Mouse (Mus musculus): ENCODE data around the gene Rgs16. TPM values are rescaled to one million over a fixed set of nuclear protein-coding genes. Genes with fewer than 3 reads are reported as not detected.

Rgs16 gene
- total RNA-seq (2014; fragmentation: Nextera tagmentation) = not detected in 2 replicates
- 0.14 TPM in 1 of 2 replicates, not detected in the other for total RNA-seq (2017)

- peak; percentile 73 for ATAC-seq (replicated peaks; ENCODE audit: low FRiP score, low TSS enrichment, poor library complexity, severe bottlenecking)
Observed at GRCm38 (mm10) chr1:153740145-153740544, at the start of gene Rgs16. Rgs16 (plus strand) TSS chr1:153740349.

- ATAC-seq (replicated peaks; ENCODE audit: low FRiP score, low TSS enrichment, poor library complexity, severe bottlenecking) = no peak
Observed at GRCm38 (mm10) chr1:153692526-153692925, 47.6 kb upstream of the Rgs16 start.

DNA sequence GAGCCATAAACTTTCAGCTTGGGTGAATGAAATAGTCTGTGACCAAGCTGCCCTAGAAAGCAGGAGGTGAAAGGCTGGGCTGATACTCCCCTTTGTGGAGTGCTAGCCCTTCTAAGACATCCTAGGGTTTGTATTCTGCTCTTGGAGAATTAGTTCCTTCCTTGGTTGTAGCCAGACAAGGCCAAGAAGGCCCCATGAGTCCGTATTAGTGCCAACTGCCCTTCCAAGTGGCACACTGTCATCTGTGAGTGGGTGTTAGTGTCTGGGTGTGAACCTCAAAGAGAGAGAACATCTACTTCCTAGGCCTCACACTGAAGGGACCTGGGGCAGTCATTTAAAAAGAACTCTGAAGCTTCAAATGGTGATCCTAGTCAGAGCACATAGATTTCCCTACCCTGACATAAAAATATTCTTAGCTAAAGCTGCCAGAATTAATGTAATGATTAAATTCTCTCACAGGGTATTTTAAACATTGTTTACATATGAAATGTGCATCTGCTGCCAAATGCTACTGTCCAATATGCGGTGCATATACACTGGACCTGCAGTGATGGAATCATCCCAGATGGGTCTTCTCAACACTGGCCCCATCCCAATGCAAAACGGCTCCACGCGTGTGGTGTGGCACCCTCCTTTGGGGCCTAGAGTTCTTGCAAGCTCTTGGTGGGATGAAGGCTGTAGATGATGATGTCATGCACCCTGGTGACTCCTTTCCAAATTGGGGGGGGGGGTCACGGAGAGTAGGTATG lies 45.6 kb upstream of the Rgs16 start:
- ATAC-seq (replicated peaks; ENCODE audit: low FRiP score, low TSS enrichment, poor library complexity, severe bottlenecking) = no peak

DNA sequence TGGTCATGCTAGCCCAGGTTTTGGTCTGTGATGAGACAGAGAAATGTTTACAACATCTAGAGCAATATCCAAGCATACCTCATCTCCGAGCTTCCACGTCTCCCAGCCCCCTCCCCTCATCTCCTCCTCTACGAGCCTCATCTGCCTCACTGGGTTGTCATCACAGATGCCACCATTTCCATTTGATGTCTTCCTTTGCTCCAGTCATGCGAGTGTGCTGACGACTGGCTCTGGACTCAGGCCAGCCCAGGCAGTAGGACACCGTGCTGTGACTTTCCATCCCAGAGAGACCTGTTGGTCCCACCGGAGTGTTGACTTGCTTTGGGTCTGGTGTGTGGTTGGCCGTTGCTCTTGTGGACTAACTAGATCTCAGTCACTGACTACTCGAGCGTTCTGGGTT lies 44.8 kb upstream of the Rgs16 start:
- no peak for ATAC-seq (replicated peaks; ENCODE audit: low FRiP score, low TSS enrichment, poor library complexity, severe bottlenecking)

DNA sequence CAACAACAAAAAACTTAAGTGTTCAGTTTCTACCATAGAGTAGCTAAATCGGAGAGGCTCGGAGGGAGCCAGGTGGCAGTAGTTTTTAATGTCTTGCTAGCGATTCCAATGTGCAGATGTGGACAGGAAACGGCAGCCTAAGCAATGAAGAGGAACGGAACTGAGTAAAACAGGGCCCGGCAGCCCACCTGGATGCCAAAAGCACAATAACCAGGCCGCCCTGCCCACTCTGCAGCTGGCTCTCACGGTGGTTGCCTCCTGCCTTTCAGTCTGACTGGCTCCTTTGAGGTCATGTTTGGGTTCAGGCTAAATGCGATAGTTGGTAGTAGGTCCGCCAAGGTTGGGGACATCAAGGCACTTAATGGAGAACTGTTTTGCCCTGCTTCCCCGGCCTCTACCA lies 44.1 kb upstream of the Rgs16 start:
- no peak for ATAC-seq (replicated peaks; ENCODE audit: low FRiP score, low TSS enrichment, poor library complexity, severe bottlenecking)

DNA sequence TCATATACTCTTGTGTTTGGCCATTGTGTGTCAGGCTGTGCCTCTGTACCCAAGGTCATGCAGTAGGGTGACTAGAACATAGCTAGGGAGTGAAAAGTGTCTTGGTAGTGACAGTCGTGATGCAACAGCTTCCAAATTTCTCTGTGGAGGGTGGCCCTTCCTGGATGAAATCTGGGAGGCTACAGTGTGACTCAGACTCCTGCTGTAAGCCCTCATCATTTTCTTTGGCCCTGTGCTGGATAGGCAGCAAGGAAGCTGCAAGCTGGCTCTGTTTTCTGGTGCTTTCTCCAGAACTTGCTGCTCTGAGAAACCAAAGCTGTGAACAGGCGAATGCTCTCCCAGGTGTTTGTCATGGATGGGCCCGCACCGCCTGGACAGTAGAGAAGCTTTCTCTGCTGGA lies 43.6 kb upstream of the Rgs16 start:
- no peak for ATAC-seq (replicated peaks; ENCODE audit: low FRiP score, low TSS enrichment, poor library complexity, severe bottlenecking)

GRCm38 (mm10) chr1:153697581-153698251 lies 42.4 kb upstream of the Rgs16 start:
- ATAC-seq (replicated peaks; ENCODE audit: low FRiP score, low TSS enrichment, poor library complexity, severe bottlenecking) = no peak

DNA sequence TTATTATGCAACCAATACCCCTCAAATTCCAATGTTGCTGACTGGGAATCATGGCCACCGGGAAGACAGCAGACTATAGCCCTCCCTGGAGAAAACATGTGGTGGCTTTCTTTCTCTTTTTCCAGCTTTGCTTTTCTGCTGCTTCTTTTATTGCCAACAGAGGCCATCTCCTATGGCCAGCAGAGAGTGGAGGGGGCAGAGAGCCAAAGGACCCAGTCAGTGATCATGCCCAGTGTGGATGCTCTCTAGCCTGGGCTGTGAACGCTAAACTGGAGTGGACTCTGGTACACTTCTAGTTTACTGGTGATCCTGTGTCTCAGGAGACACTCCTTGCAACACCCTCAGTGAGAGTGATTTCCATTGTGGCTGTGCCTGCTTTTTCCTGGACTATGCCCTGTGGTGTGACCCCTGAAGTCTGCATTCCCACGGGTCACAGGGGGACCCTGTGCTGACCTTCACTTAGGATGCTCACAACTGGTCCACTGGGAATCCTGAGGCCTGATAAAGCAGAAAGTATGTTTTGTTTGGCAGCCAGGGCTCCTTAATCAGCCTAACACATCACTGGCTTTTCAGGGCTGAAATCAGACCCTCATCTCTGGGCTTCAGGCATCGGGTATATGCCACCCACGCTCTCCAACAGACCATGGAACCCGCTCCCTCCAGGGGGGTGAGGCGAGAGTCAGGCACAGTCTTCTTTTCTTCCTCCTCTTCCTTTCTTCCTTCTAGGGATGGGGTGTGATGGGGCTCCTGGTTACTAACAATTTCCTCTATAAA lies 41.7 kb upstream of the Rgs16 start:
- no peak for ATAC-seq (replicated peaks; ENCODE audit: low FRiP score, low TSS enrichment, poor library complexity, severe bottlenecking)

DNA sequence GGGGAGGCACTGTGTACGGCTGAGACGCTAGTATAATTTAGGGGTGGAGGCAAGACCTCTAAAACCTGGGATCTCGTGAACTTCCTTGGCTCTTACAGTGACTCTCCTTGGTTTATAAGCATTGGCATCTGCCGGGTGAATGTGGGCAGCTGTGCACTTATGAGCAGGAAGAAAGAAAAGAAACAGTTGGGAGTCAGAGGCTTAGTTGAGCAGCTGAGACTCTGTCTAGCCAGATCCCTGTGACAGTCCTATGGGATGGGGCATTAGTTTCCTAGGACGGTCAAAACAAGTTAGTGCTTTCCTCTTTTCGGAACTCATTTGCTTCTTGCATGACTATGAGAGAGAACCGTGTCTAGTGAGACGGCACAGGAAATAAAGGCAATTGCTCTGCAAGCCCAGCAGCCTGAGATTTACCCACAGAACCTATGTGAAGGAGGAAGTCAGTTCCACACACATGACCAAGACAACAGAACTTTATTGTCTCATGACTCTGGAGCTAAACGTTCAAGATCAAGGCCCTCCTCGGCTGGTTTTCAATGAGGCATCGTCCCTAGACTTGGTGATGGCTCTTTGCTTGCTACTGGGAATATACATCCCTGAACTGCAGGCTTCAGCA lies 39.6 kb upstream of the Rgs16 start:
- no peak for ATAC-seq (replicated peaks; ENCODE audit: low FRiP score, low TSS enrichment, poor library complexity, severe bottlenecking)

DNA sequence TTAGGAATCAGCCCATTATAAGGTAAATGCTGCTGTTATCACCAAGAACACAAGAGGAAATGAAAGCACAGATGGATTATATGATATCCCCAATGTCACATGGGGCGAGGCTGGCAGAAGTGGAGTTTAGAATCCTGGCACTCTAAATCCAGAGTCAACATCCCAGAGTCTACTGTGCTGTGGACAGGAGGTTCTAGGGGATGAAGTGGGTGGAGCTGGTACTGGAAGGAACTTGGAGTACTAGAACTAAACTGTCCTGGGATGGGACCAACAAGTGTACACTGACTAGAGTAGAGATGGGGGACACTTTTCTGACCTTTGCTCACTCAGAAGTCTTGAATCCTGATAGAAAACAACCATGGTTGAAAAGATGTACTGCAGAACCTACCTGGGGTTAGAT lies 38.7 kb upstream of the Rgs16 start:
- ATAC-seq (replicated peaks; ENCODE audit: low FRiP score, low TSS enrichment, poor library complexity, severe bottlenecking) = peak; percentile 30; the same call in 1 of the 2 replicates

DNA sequence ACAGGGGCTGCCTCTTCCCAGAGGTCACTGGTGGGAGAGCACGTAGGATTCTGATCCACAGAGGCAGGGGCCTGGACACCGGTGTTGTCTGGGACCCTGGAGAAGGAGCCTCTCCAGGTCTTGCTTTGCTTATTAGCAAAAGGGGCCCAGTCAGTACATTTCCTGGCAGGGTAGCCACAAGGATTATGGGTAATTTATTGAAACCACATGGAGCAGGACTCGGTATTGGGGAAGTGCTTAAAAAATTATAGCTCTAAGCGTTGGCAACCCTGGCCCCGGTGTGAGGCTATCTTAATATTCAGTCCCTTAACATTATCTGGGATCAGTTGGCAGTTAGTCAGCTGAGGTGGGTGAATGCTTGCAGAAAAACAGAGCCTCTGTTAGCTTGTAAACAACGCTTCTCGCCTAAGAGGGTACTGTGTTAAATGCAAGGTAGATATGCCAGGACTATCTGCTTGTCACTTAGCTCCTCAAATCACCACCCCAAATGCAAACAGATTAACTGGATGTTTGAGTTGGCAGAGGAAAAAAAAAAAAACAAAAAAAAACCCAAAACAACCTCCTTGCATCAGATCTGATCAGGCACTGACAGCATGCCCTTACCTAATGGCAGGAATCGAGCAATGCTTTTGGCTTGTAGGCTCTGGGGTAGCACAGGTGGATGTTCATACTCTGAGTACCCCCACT lies 37.8 kb upstream of the Rgs16 start:
- 0 out of 2 replicates have a peak, but pooled peaks have one; percentile 21 for ATAC-seq (replicated peaks; ENCODE audit: low FRiP score, low TSS enrichment, poor library complexity, severe bottlenecking)

GRCm38 (mm10) chr1:153702853-153703410 lies 37.2 kb upstream of the Rgs16 start:
- ATAC-seq (replicated peaks; ENCODE audit: low FRiP score, low TSS enrichment, poor library complexity, severe bottlenecking) = no peak

DNA sequence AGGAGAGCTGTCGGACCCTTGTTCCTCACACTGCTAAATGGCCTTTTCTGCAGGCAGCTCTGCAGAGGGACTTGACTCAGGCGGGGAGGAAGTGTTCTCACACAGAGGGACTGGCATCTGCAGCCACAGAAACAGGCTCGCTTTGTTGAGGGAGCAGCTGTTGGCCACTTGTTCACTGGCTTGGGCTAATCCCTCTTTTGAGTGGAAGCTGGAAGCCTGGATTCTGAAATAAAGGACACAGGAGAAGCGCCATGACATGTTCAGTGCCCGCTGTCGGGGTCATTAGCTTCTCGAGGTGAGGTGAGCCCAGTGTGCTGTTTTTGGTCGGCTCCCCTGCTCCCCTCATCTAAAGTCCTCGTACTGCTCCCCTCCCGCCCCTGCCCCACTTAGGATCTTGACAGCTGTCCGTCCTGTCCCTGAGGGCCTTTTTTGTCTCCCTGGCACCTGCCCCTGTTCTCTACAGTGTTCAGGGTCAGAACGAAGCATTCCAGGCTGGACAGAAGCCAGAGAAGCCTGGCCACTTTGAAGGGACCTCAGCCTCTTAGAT lies 36.6 kb upstream of the Rgs16 start:
- ATAC-seq (replicated peaks; ENCODE audit: low FRiP score, low TSS enrichment, poor library complexity, severe bottlenecking) = no peak

- ATAC-seq (replicated peaks; ENCODE audit: low FRiP score, low TSS enrichment, poor library complexity, severe bottlenecking) = no peak
Observed at GRCm38 (mm10) chr1:153704174-153704573, 36.0 kb upstream of the Rgs16 start.

DNA sequence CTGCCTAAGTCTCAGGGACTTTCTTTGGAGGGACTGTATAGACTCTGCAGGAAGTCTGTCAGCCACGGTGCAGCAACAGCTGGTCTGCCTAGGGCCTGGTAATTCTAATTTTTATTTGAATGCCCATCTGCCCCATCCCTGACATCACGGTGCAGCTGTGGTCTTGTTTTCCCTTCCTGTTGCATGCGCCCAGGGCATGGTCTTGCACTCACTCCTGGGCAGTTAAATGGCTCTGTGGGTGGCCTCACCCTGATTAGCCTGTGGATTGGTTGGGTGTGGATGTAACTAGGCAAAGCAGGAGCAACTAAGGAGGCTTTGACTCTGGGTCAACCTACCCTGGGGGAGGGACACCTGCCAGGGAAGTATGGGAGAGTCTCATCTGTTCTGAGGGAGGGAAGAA lies 35.2 kb upstream of the Rgs16 start:
- no peak for ATAC-seq (replicated peaks; ENCODE audit: low FRiP score, low TSS enrichment, poor library complexity, severe bottlenecking)

DNA sequence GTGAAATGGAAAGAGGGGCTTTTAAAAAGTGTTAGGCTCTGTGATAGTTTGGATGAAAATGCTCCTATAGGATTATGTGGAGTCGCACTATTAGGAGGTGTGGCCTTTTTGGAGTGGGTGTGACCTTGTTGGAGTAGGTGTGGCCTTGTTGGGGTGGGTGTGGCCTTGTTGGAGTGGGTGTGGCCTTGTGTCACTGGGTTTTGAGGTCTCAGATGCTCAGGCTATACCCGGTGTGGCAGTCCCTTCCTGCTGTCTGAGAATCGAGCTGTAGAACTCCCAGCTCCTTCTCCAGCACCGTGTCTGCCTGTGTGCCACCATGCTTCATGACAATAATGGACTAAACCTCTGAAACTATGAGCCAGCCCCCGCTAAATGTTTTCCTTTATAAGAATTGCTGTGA lies 31.5 kb upstream of the Rgs16 start:
- ATAC-seq (replicated peaks; ENCODE audit: low FRiP score, low TSS enrichment, poor library complexity, severe bottlenecking) = no peak

GRCm38 (mm10) chr1:153709451-153709850 lies 30.7 kb upstream of the Rgs16 start:
- ATAC-seq (replicated peaks; ENCODE audit: low FRiP score, low TSS enrichment, poor library complexity, severe bottlenecking) = no peak

DNA sequence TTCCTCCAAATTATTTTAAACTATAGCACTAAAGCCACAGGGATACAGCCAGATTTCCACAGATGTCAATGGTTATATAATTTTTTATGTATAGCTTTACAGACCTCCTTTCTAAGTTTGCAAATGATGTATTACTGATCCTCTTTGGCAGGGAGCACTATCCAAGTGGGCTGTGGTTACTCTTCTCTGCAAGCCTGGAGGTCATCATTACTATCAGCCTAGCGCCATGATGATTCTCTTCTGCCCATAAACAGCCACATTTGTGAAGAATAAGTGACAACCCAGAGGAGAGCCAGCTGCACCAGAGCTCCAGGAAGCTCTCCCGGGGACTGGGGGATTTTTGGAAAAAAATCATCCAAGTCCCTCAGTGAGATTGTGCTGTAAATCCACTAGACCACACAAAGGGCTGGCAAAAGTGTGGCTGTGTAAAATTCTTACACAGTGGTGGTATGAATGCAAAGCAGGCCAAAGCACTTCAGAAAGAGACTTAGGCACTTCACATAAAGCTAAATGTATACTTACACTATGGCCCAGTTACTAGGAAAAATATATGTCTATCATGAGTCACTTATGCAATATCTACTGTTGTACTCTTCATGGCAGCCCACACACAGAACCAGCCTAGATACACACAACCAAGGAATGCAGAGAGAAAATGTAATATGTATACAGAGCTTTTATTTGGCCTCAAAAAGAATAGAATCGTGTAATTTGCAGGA lies 28.4 kb upstream of the Rgs16 start:
- no peak for ATAC-seq (replicated peaks; ENCODE audit: low FRiP score, low TSS enrichment, poor library complexity, severe bottlenecking)

All from megakaryocyte-erythroid progenitor cell, adult 5-6 weeks (primary cell).